Mouse (Mus musculus): ENCODE measurements at regions not wholly inside any gene's neighbourhood (a gene's known extent, or its start where the extent isn't known, plus 50 kb on each side); places are given as distances from the start of the nearest gene placed in this dataset.

GRCm38 (mm10) chr1:184630695-184631475 is 101.5 kb downstream of the Hlx start:
- TF ChIP-seq POLR2A (IDR thresholded peaks at IDR 0.05; ENCODE audit: borderline replicate concordance, low read depth, low read length) (no peak), CTCF (IDR thresholded peaks at IDR 0.05; ENCODE audit: low read depth, low read length) (no peak)
- Histone ChIP-seq H3K4me1 (ENCODE audit: control insufficient read depth, insufficient read depth, low read length) (peaks cover 46% of the 10 kb centered on the region), H3K4me3 (ENCODE audit: insufficient read depth, low read length) (no peak overlapping the region), H3K27ac (ENCODE audit: insufficient read depth, low read depth, low read length) (no peak overlapping the region)

- Histone ChIP-seq H3K4me3 (ENCODE audit: insufficient read depth, low read length) (no peak overlapping the region), H3K4me1 (ENCODE audit: control insufficient read depth, insufficient read depth, low read length) (peaks cover 47% of the 10 kb centered on the region), H3K27ac (ENCODE audit: insufficient read depth, low read depth, low read length) (no peak overlapping the region)
- TF ChIP-seq CTCF (IDR thresholded peaks at IDR 0.05; ENCODE audit: low read depth, low read length) (no peak), POLR2A (IDR thresholded peaks at IDR 0.05; ENCODE audit: borderline replicate concordance, low read depth, low read length) (no peak)
These were observed 103.2 kb downstream of the Hlx start for GRCm38 (mm10) chr1:184629194-184629593.

- Histone ChIP-seq H3K4me1 (ENCODE audit: control insufficient read depth, insufficient read depth, low read length) (peaks cover 47% of the 10 kb centered on the region), H3K27ac (ENCODE audit: insufficient read depth, low read depth, low read length) (no peak overlapping the region), H3K4me3 (ENCODE audit: insufficient read depth, low read length) (no peak overlapping the region)
- TF ChIP-seq POLR2A (IDR thresholded peaks at IDR 0.05; ENCODE audit: borderline replicate concordance, low read depth, low read length), result no peak
- no peak for TF ChIP-seq CTCF (IDR thresholded peaks at IDR 0.05; ENCODE audit: low read depth, low read length)
These were observed 103.8 kb downstream of the Hlx start for GRCm38 (mm10) chr1:184628566-184629168.

GRCm38 (mm10) chr1:184622462-184622861 is 110.0 kb downstream of the Hlx start:
- Histone ChIP-seq H3K4me1 (ENCODE audit: control insufficient read depth, insufficient read depth, low read length) (peaks cover 41% of the 10 kb centered on the region), H3K27ac (ENCODE audit: insufficient read depth, low read depth, low read length) (peak overlapping the region; percentile 26; the same call in 1 of the 2 replicates), H3K4me3 (ENCODE audit: insufficient read depth, low read length) (no peak overlapping the region)
- TF ChIP-seq POLR2A (IDR thresholded peaks at IDR 0.05; ENCODE audit: borderline replicate concordance, low read depth, low read length) (no peak), CTCF (IDR thresholded peaks at IDR 0.05; ENCODE audit: low read depth, low read length) (no peak)

- H3K27ac ChIP-seq (ENCODE audit: insufficient read depth, low read depth, low read length), result no peak overlapping the region
- H3K4me3 ChIP-seq (ENCODE audit: insufficient read depth, low read length), result no peak overlapping the region
- H3K4me1 ChIP-seq (ENCODE audit: control insufficient read depth, insufficient read depth, low read length), result peaks cover 45% of the 10 kb centered on the region
- TF ChIP-seq CTCF (IDR thresholded peaks at IDR 0.05; ENCODE audit: low read depth, low read length) (no peak), POLR2A (IDR thresholded peaks at IDR 0.05; ENCODE audit: borderline replicate concordance, low read depth, low read length) (no peak)
These were observed 110.5 kb downstream of the Hlx start for GRCm38 (mm10) chr1:184621950-184622349.

- TF ChIP-seq CTCF (IDR thresholded peaks at IDR 0.05; ENCODE audit: low read depth, low read length) (no peak), POLR2A (IDR thresholded peaks at IDR 0.05; ENCODE audit: borderline replicate concordance, low read depth, low read length) (no peak)
- H3K4me3 ChIP-seq (ENCODE audit: insufficient read depth, low read length), result no peak overlapping the region
- H3K4me1 ChIP-seq (ENCODE audit: control insufficient read depth, insufficient read depth, low read length), result peaks cover 46% of the 10 kb centered on the region
- peak overlapping the region; percentile 88 for H3K27ac ChIP-seq (ENCODE audit: insufficient read depth, low read depth, low read length)
These were observed 114.5 kb downstream of the Hlx start for GRCm38 (mm10) chr1:184617853-184618454.

- H3K4me3 ChIP-seq (ENCODE audit: insufficient read depth, low read length), result no peak overlapping the region
- TF ChIP-seq CTCF (IDR thresholded peaks at IDR 0.05; ENCODE audit: low read depth, low read length) (no peak), POLR2A (IDR thresholded peaks at IDR 0.05; ENCODE audit: borderline replicate concordance, low read depth, low read length) (no peak)
- peaks cover 35% of the 10 kb centered on the region for H3K4me1 ChIP-seq (ENCODE audit: control insufficient read depth, insufficient read depth, low read length)
- H3K27ac ChIP-seq (ENCODE audit: insufficient read depth, low read depth, low read length), result peak overlapping the region; percentile 49
These were observed 116.4 kb downstream of the Hlx start for GRCm38 (mm10) chr1:184615991-184616390.

GRCm38 (mm10) chr1:184614699-184615415 is 117.6 kb downstream of the Hlx start:
- peak overlapping the region; percentile 91 for H3K27ac ChIP-seq (ENCODE audit: insufficient read depth, low read depth, low read length)
- H3K4me1 ChIP-seq (ENCODE audit: control insufficient read depth, insufficient read depth, low read length), result peaks cover 35% of the 10 kb centered on the region
- H3K4me3 ChIP-seq (ENCODE audit: insufficient read depth, low read length), result peak overlapping the region; percentile 34
- TF ChIP-seq POLR2A (IDR thresholded peaks at IDR 0.05; ENCODE audit: borderline replicate concordance, low read depth, low read length), result no peak
- no peak for TF ChIP-seq CTCF (IDR thresholded peaks at IDR 0.05; ENCODE audit: low read depth, low read length)

GRCm38 (mm10) chr1:184612880-184613279 is 119.5 kb downstream of the Hlx start:
- H3K27ac ChIP-seq (ENCODE audit: insufficient read depth, low read depth, low read length), result no peak overlapping the region
- TF ChIP-seq POLR2A (IDR thresholded peaks at IDR 0.05; ENCODE audit: borderline replicate concordance, low read depth, low read length), result no peak
- no peak overlapping the region for H3K4me3 ChIP-seq (ENCODE audit: insufficient read depth, low read length)

More at GRCm38 (mm10) chr1:184612880-184613279, 119.5 kb downstream of the Hlx start:
- peaks cover 28% of the 10 kb centered on the region for H3K4me1 ChIP-seq (ENCODE audit: control insufficient read depth, insufficient read depth, low read length)

Data from bone marrow macrophage, adult 2 months (primary cell).